Mouse (Mus musculus) stomach, embryonic 15.5 days (tissue): ENCODE measurements at regions not wholly inside any gene's neighbourhood (a gene's known extent, or its start where the extent isn't known, plus 50 kb on each side); places are given as distances from the start of the nearest gene placed in this dataset.

ENCODE experiments used
- ATAC-seq: fragments of 200-750 bp; cut with Nextera tagmentation; 2 replicates; pipeline ENCODE4 v1.8.0; 2017; ENCODE audit warnings: low read depth, moderate number of reproducible peaks, moderate TSS enrichment; ENCODE audit not compliant: insufficient read depth, low FRiP score
- H3K27ac ChIP-seq: fragments of 300-500 bp; sonication (generic); 2 replicates; pipeline ENCODE4 v1.5.1; 2015; ENCODE audit warnings: mild to moderate bottlenecking, inconsistent platforms
- H3K27me3 ChIP-seq: fragments of 300-500 bp; sonication (generic); replicated peaks from 2 replicates; pipeline ENCODE4 v1.6.1; 2015; ENCODE audit warnings: inconsistent platforms
- H3K36me3 ChIP-seq: fragments of 300-500 bp; sonication (generic); 2 replicates; pipeline ENCODE4 v1.6.1; 2015; ENCODE audit warnings: inconsistent platforms
- H3K4me1 ChIP-seq: fragments of 300-500 bp; sonication (generic); 2 replicates; pipeline ENCODE4 v1.6.1; 2015; ENCODE audit warnings: inconsistent platforms
- H3K4me2 ChIP-seq: fragments of 300-500 bp; sonication (generic); 2 replicates; pipeline ENCODE4 v1.6.1; 2015; ENCODE audit warnings: mild to moderate bottlenecking, inconsistent platforms
- H3K4me3 ChIP-seq: fragments of 300-500 bp; sonication (generic); replicated peaks from 2 replicates; pipeline ENCODE4 v1.5.1; 2015; ENCODE audit warnings: inconsistent platforms
- H3K9ac ChIP-seq: fragments of 300-500 bp; sonication (generic); 2 replicates; pipeline ENCODE4 v1.6.1; 2015; ENCODE audit warnings: inconsistent platforms
- H3K9me3 ChIP-seq: fragments of 300-500 bp; sonication (generic); 2 replicates; pipeline ENCODE4 v1.6.1; 2016; ENCODE audit warnings: inconsistent platforms
- WGBS: fragments of 180-500 bp; shearing (Covaris S2); methylation state at CpG from one replicate; pipeline ENCODE4 v1.1.7; 2015; 5-methylcytosine and 5-hydroxymethylcytosine counted together

- 50% methylated on average over 3 of the region's 3 CpGs for WGBS
- Histone ChIP-seq H3K9ac (no peak overlapping the region), H3K27me3 (no peaks in the 10 kb centered on the region), H3K4me2 (no peak overlapping the region), H3K4me1 (no peaks in the 10 kb centered on the region), H3K27ac (no peak overlapping the region), H3K9me3 (no peaks in the 10 kb centered on the region), H3K36me3 (no peaks in the 10 kb centered on the region), H3K4me3 (no peak overlapping the region)
- ATAC-seq = no peak
Measured at GRCm38 (mm10) chr12:29323534-29323933, 204.7 kb upstream of the Myt1l start.

- Histone ChIP-seq H3K9ac (no peak overlapping the region), H3K4me3 (no peak overlapping the region), H3K9me3 (no peaks in the 10 kb centered on the region), H3K4me1 (no peaks in the 10 kb centered on the region), H3K36me3 (no peaks in the 10 kb centered on the region), H3K27me3 (no peaks in the 10 kb centered on the region), H3K4me2 (no peak overlapping the region), H3K27ac (no peak overlapping the region)
- 71% methylated on average over 3 of the region's 3 CpGs for whole genome bisulfite sequencing
- no peak for ATAC-seq
Measured at GRCm38 (mm10) chr12:29335839-29336469, 192.2 kb upstream of the Myt1l start.

DNA sequence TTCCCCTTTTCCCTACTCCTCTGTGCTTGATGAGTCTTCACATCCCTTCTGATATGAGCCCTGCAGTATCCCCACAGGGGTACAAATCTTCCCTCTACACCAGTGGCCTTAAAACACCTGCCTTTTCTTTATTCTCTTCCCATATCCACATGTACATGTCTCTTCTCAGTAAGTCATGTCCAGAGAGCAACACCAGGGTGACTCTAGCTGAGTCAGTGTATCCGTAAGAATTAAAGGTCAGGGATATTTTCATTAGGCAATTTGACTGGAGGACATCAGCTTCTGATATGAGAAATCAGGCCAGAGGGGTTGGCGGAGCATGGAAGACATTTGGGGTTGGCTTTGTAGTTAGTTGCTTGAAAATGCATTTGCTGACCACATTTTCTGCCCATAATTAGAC lies 190.8 kb upstream of the Myt1l start:
- Histone ChIP-seq H3K9ac (no peak overlapping the region), H3K4me3 (no peak overlapping the region), H3K36me3 (no peaks in the 10 kb centered on the region), H3K27ac (no peak overlapping the region), H3K9me3 (no peaks in the 10 kb centered on the region), H3K4me1 (no peaks in the 10 kb centered on the region), H3K27me3 (no peaks in the 10 kb centered on the region), H3K4me2 (no peak overlapping the region)
- no peak for ATAC-seq
- 77% methylated on average over 2 of the region's 2 CpGs for WGBS

GRCm38 (mm10) chr12:29341388-29341995 lies 186.7 kb upstream of the Myt1l start:
- ATAC-seq = no peak
- WGBS = 37% methylated on average over 7 of the region's 7 CpGs
- H3K4me1 ChIP-seq = 0 out of 2 replicates have a peak, but pooled peaks cover 2% of the 10 kb centered on the region
- H3K36me3 ChIP-seq = no peaks in the 10 kb centered on the region
- no peak overlapping the region for H3K4me3 ChIP-seq
- H3K9me3 ChIP-seq = no peaks in the 10 kb centered on the region
- no peak overlapping the region for H3K9ac ChIP-seq
- no peaks in the 10 kb centered on the region for H3K27me3 ChIP-seq
- H3K27ac ChIP-seq = no peak overlapping the region
- no peak overlapping the region for H3K4me2 ChIP-seq

- 70% methylated on average over 12 of the region's 12 CpGs for WGBS
- Histone ChIP-seq H3K4me2 (no peak overlapping the region), H3K36me3 (no peaks in the 10 kb centered on the region), H3K27ac (no peak overlapping the region), H3K4me3 (no peak overlapping the region), H3K9ac (no peak overlapping the region), H3K27me3 (no peaks in the 10 kb centered on the region), H3K4me1 (0 out of 2 replicates have a peak, but pooled peaks cover 2% of the 10 kb centered on the region), H3K9me3 (no peaks in the 10 kb centered on the region)
- ATAC-seq = no peak
Measured at GRCm38 (mm10) chr12:29343147-29343852, 184.9 kb upstream of the Myt1l start.

GRCm38 (mm10) chr12:29348698-29349097 lies 179.5 kb upstream of the Myt1l start:
- Histone ChIP-seq H3K27me3 (no peaks in the 10 kb centered on the region), H3K36me3 (no peaks in the 10 kb centered on the region), H3K4me2 (no peak overlapping the region), H3K27ac (no peak overlapping the region), H3K4me3 (no peak overlapping the region), H3K4me1 (no peaks in the 10 kb centered on the region), H3K9me3 (no peaks in the 10 kb centered on the region), H3K9ac (no peak overlapping the region)
- no peak for ATAC-seq
- WGBS = 73% methylated on average over 2 of the region's 2 CpGs

DNA sequence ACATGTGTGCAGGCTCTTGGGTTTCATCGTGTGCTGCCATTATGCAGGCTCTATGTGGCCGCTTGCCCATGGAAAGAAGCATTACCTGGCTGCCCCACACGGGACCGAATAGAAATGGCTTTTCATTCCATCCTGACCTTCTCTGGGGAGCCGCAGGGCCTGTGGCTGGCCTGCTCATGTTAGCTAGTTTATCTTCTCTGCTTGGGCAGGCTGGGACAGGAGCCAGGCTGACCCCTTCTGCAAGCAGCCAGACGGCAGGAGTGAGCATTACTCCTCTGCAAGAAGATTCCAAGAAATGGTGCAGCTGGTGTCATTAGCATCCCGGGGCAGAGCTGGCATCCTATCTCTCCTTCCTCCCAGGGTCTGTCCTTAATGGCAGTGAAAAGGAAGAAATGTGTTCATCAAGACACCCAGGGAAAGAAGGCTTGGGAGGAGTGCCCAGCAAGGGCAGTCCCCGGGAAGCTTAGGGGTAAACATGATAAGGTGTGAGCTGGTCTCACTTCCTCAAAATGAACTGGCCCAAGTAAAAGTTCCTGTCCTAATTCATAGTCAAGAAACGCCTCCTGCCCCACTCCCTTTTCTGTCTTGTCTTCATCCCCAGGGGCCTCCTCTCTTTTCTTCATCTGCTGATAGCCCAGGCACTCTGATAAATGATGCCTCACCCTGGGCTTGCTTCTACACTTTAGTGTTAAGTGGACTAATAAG lies 178.9 kb upstream of the Myt1l start:
- WGBS = 48% methylated on average over 9 of the region's 9 CpGs
- Histone ChIP-seq H3K4me2 (no peak overlapping the region), H3K4me1 (no peaks in the 10 kb centered on the region), H3K27ac (no peak overlapping the region), H3K4me3 (no peak overlapping the region), H3K9me3 (no peaks in the 10 kb centered on the region), H3K9ac (no peak overlapping the region), H3K27me3 (no peaks in the 10 kb centered on the region), H3K36me3 (no peaks in the 10 kb centered on the region)
- no peak for ATAC-seq

- Histone ChIP-seq H3K4me2 (no peak overlapping the region), H3K9ac (no peak overlapping the region), H3K27me3 (no peaks in the 10 kb centered on the region), H3K27ac (no peak overlapping the region), H3K36me3 (no peaks in the 10 kb centered on the region), H3K4me3 (no peak overlapping the region), H3K4me1 (no peaks in the 10 kb centered on the region), H3K9me3 (no peaks in the 10 kb centered on the region)
- 0 out of 2 replicates have a peak, but pooled peaks have one; percentile 22 for ATAC-seq
- 48% methylated on average over 9 of the region's 11 CpGs for WGBS
Measured at GRCm38 (mm10) chr12:29353777-29354496, 174.2 kb upstream of the Myt1l start.

DNA sequence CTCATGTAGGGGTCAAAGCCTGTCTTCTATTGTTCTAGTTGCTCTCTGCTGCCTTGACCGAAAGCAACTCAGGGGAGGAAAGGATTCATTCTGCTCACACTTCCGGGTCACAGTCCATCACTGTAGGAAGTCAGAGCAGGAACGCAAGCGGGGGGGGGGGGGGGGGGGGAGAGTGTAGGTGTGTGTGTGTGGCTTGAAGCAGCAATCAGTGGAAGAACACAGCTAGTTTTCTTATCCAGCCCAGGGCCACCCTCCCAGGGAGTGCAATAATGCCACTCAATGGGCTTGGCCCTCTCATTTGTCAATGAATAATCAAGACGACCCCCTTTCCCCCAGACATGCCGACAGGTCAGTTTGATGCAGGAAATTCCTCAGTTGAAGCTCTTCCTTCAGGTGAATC lies 173.4 kb upstream of the Myt1l start:
- no peaks in the 10 kb centered on the region for H3K36me3 ChIP-seq
- no peak overlapping the region for H3K9ac ChIP-seq
- H3K4me1 ChIP-seq = no peaks in the 10 kb centered on the region
- WGBS = 31% methylated on average over 6 of the region's 6 CpGs
- no peak overlapping the region for H3K4me3 ChIP-seq
- no peak for ATAC-seq
- no peak overlapping the region for H3K27ac ChIP-seq
- H3K9me3 ChIP-seq = no peaks in the 10 kb centered on the region
- no peaks in the 10 kb centered on the region for H3K27me3 ChIP-seq
- no peak overlapping the region for H3K4me2 ChIP-seq

DNA sequence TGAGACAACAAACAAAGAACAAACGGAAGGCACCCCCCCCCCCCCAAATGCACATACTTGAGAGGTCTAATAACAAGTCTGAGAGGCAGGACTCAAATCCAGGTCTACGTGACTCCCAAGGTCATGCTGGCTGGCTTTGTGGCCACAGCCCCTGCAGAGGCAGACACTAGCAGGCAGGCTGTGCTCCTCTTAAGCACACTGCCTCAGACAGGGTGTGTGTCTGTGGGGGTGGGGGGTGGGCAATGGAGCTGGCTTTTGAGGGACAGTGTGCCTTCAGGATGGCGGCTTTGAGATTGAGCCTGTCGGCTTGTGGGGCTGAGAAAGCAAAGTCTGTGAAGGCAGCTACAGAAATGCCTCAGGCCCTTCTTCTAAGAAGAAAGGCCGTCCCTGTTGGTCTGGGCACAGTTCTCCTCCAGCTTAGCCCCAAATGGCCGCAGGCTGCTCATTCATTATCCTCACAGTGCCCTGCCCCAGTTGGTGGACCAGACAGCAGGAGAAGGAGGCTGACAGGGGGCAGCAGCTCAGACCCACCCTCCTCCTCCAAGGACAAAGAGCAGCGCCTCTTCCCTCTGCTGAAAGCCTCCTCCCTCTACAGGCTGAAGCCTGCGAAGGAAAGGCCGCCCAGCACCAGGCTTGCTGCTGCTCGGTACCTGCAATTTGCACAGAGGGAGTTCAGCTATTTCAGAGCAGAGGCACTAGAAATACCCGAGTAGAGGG lies 171.3 kb upstream of the Myt1l start:
- Histone ChIP-seq H3K4me3 (no peak overlapping the region), H3K27ac (no peak overlapping the region), H3K36me3 (no peaks in the 10 kb centered on the region), H3K9ac (no peak overlapping the region), H3K9me3 (no peaks in the 10 kb centered on the region), H3K27me3 (no peaks in the 10 kb centered on the region), H3K4me2 (no peak overlapping the region), H3K4me1 (no peaks in the 10 kb centered on the region)
- no peak for ATAC-seq
- WGBS = 27% methylated on average over 11 of the region's 11 CpGs

DNA sequence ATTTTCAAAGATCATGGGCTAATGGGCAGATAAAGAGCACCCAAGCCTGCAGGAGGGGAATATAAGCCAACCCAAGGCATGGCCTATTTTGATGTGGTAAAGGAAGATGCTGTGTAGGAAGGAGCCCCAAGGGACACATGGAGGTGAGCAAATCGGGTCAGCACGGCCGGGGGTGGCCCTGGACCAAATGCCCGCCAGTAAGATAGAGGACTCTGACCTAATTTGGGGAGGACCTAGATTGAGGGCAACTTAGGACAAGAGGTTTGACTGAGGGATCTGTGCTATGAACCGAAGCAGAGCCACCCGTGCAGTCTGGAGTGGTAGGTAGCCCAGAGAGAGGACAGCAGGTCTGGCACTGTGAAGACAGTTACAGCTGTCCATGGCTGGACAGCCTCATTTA lies 166.9 kb upstream of the Myt1l start:
- no peak overlapping the region for H3K4me3 ChIP-seq
- WGBS = 88% methylated on average over 6 of the region's 6 CpGs

More for the DNA sequence above, 166.9 kb upstream of the Myt1l start:
- no peaks in the 10 kb centered on the region for H3K4me1 ChIP-seq
- H3K9ac ChIP-seq = no peak overlapping the region
- no peaks in the 10 kb centered on the region for H3K36me3 ChIP-seq
- no peaks in the 10 kb centered on the region for H3K9me3 ChIP-seq
- H3K27me3 ChIP-seq = no peaks in the 10 kb centered on the region
- no peak overlapping the region for H3K4me2 ChIP-seq
- no peak overlapping the region for H3K27ac ChIP-seq
- ATAC-seq = no peak
